Mouse (Mus musculus) testis, adult 2 months (tissue): Measurements from ENCODE around the gene Nufip1. TPM values are rescaled to one million over a fixed set of nuclear protein-coding genes. Genes with fewer than 3 reads are reported as not detected.

Experiments used
- H3K27ac ChIP-seq: fragments of 200-500 bp; 2 replicates; pipeline ENCODE4 v1.5.1; 2012; ENCODE audit warnings: low read depth, low read length; ENCODE audit not compliant: control insufficient read depth, insufficient read depth
- H3K27me3 ChIP-seq: fragments of 200-500 bp; 2 replicates; pipeline ENCODE4 v1.6.1; 2012; ENCODE audit warnings: mild to moderate bottlenecking, low read length, moderate library complexity; ENCODE audit not compliant: control insufficient read depth, insufficient read depth
- H3K36me3 ChIP-seq: fragments of 200-500 bp; 2 replicates; pipeline ENCODE4 v1.6.1; 2012; ENCODE audit warnings: mild to moderate bottlenecking, low read length; ENCODE audit not compliant: control insufficient read depth, insufficient read depth
- H3K4me1 ChIP-seq: fragments of 200-500 bp; 2 replicates; pipeline ENCODE4 v1.6.1; 2012; ENCODE audit warnings: low read length; ENCODE audit not compliant: control insufficient read depth, insufficient read depth
- H3K4me3 ChIP-seq: fragments of 200-500 bp; 2 replicates; pipeline ENCODE4 v1.5.1; 2012; ENCODE audit warnings: low read depth, mild to moderate bottlenecking, low read length, moderate library complexity, mixed read lengths; ENCODE audit not compliant: control insufficient read depth
- CTCF ChIP-seq: fragments of 200-500 bp; IDR thresholded peaks from 2 replicates; pipeline ENCODE4 v1.5.1; 2012; ENCODE audit warnings: low read depth, mild to moderate bottlenecking, inconsistent platforms, low read length, moderate library complexity; ENCODE audit not compliant: control insufficient read depth, insufficient read depth, insufficient replicate concordance
- POLR2A ChIP-seq: fragments of 200-500 bp; IDR thresholded peaks from 2 replicates; pipeline ENCODE4 v1.6.1; 2012; ENCODE audit warnings: low read depth, mild to moderate bottlenecking, inconsistent platforms, low read length, moderate library complexity; ENCODE audit not compliant: control insufficient read depth
- polyA plus RNA-seq: library from polyadenylated mRNA; depleted of rRNA; stranded (reverse); fragments of >200 nt; gene quantifications from 2 replicates; pipeline ENCODE4 v1.2.3, GENCODE M21; 2012; rRNA removed

Nufip1 gene
- polyA plus RNA-seq, 1 experiment = 2.7 TPM

DNA sequence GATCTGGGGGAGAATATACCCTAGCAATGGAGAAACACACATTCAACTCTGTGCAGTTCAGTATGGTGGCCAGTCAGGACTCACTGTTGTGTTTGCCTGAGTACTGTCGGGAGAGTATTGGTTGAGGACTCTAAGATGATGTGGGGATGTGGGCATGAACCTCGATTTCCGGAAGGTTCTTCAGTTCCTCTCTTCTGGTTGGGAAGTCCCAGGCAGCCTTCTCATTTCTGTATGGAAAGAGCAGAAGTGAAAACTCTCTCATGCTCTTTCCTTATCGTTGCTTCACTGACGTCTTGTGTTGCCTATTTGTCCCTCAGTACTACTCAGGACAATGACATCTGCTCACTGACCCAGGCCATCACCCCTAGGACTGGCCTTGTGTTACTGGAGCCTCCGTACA lies 68.7 kb downstream of the Nufip1 start:
- no peak for TF ChIP-seq CTCF
- TF ChIP-seq POLR2A = no peak
- H3K36me3 ChIP-seq = no peaks in the 10 kb centered on the region
- H3K4me3 ChIP-seq = no peak overlapping the region
- no peaks in the 10 kb centered on the region; the same call in 1 of the 2 replicates for H3K4me1 ChIP-seq
- H3K27me3 ChIP-seq = no peaks in the 10 kb centered on the region
- no peak overlapping the region for H3K27ac ChIP-seq

- Histone ChIP-seq H3K27me3 (no peaks in the 10 kb centered on the region), H3K27ac (no peak overlapping the region), H3K4me3 (no peak overlapping the region), H3K4me1 (peaks cover 4% of the 10 kb centered on the region; the same call in 1 of the 2 replicates), H3K36me3 (no peaks in the 10 kb centered on the region)
- no peak for TF ChIP-seq CTCF
- TF ChIP-seq POLR2A = no peak
Observed at GRCm38 (mm10) chr14:76185358-76185757, 74.7 kb downstream of the Nufip1 start.

- Histone ChIP-seq H3K27me3 (no peaks in the 10 kb centered on the region), H3K4me1 (peaks cover 4% of the 10 kb centered on the region; the same call in 1 of the 2 replicates), H3K36me3 (no peaks in the 10 kb centered on the region), H3K27ac (no peak overlapping the region), H3K4me3 (no peak overlapping the region)
- no peak for TF ChIP-seq POLR2A
- TF ChIP-seq CTCF = no peak
Observed at GRCm38 (mm10) chr14:76186299-76186698, 75.6 kb downstream of the Nufip1 start.

Other genes starting within 250 kb of the Nufip1 start
- gene Kctd4, start 155.9 kb upstream of the Nufip1 start, polyA plus RNA-seq = 0.06 TPM in 1 of 2 replicates, not detected in the other
- gene Gtf2f2, start 100.0 kb upstream of the Nufip1 start, polyA plus RNA-seq = 9.5 and 10.7 TPM in 2 replicates
- 1.7 TPM in 2 replicates for gene Gpalpp1, start 131 bp upstream of the Nufip1 start, polyA plus RNA-seq